Mouse (Mus musculus) large intestine, adult 2 months (tissue): ENCODE results near the gene Hs3st6. TPM values are rescaled to one million over a fixed set of nuclear protein-coding genes. Genes with fewer than 3 reads are reported as not detected.

Source experiments
- DNase-seq: peaks from one replicate; pipeline ENCODE4 v3.0.0-alpha.2; 2012; ENCODE audit warnings: low read depth, low spot score
- WGBS: fragments of 180-500 bp; shearing (Covaris S2); methylation state at CpG from one replicate; pipeline ENCODE4 v1.1.7; 2018; 5-methylcytosine and 5-hydroxymethylcytosine counted together
- polyA plus RNA-seq: library from polyadenylated mRNA; depleted of rRNA; stranded (reverse); fragments of >200 nt; gene quantifications from 2 replicates; pipeline ENCODE4 v1.2.3, GENCODE M21; 2012

The Hs3st6 gene
- polyA plus RNA-seq, 1 experiment, result 0.98 TPM

DNA sequence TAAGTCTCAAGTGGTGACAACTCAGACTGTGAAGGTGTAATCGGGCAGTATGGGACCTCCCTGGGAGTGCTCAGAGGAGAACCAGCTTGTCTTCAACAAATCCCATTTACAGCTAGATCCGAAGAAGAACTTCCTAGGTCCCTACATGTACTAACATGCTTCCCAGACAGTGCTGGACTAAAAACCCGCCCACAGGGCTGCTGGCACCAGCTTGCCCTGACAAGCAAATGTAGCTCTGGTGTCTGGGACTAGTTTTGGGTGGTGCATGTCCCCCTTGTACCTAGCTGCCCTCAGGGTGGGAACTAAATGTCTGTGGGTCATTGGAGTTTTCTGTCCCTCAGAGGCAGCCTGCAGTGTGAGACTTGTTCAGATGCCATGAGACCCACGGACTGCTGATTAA, 1.3 kb upstream of the Hs3st6 start:
- whole genome bisulfite sequencing, result 25% methylated on average over 4 of the region's 4 CpGs
- DNase-seq, result no peak

DNA sequence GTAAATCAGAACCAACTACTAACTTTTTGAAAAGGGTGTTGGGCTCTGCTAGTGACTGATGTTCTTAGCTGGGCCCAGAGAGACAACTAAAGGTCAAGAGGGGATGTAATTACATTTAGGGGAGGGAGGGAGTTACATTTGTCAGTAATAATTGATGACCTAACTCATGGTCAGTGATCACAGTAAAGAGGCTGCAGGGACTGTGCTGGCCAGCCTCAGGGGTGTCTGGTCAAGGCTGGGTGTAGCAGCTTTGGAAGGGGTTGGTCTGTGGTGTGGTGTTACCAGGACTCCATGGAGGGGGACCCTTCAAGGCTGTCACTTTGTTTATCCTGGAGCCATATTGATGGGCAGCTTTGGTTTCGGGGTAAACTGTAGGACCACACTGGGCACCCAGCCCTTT, 4.6 kb downstream of the Hs3st6 start:
- 95% methylated on average over 1 of the region's 1 CpGs for WGBS
- DNase-seq, result no peak

DNA sequence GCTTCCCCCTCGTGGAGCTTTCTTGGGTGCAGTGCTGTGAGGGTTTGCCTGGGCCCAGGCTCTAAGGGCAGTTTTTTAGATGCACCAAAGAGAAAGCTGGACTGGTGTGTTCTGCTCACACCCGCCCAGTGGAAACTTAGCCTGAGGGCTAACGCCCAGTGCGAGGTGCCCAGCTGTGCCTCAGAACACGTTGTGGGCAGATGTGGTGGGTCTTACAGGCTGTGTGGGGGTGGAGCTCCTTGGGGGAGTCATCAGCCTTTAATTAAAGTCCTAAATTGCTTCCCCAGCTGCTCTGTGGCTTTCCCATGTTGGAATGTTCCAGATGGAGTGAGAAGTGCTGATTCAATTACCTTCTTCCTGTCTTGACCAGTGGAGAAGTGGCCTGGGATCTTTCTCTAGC, 8.3 kb downstream of the Hs3st6 start:
- 51% methylated on average over 5 of the region's 5 CpGs for WGBS
- no peak for DNase-seq

GRCm38 (mm10) chr17:24765016-24765905, 12.5 kb downstream of the Hs3st6 start:
- 51% methylated on average over 22 of the region's 22 CpGs for WGBS
- DNase-seq, result no peak

- DNase-seq, result no peak
- WGBS, result 25% methylated on average over 12 of the region's 12 CpGs
These were observed 13.6 kb downstream of the Hs3st6 start for GRCm38 (mm10) chr17:24766266-24766875.

DNA sequence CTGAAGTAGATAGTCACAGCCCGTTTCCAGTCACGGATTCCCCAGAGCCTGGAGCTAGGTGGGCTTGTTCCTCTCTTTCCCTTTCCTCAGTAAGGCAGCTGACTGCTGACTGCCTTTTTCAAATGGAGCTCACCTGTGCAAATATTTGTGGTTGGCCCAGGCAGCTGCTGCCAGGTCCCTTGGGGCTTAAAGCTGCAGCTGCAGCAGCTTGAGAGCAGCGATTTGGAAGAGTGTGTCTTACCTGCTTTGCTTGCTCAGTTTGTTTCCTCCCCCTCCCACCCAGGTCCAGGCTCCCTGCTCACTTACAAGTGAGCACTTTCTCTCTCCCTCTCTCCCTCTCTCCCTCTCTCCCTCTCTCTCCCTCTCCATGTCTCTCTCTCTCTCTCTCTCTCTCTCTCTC, 16.4 kb downstream of the Hs3st6 start:
- WGBS, result 15% methylated on average over 3 of the region's 3 CpGs
- no peak for DNase-seq

- WGBS, result 86% methylated on average over 5 of the region's 5 CpGs
- no peak for DNase-seq
These were observed 20.5 kb downstream of the Hs3st6 start for GRCm38 (mm10) chr17:24773241-24773640.

DNA sequence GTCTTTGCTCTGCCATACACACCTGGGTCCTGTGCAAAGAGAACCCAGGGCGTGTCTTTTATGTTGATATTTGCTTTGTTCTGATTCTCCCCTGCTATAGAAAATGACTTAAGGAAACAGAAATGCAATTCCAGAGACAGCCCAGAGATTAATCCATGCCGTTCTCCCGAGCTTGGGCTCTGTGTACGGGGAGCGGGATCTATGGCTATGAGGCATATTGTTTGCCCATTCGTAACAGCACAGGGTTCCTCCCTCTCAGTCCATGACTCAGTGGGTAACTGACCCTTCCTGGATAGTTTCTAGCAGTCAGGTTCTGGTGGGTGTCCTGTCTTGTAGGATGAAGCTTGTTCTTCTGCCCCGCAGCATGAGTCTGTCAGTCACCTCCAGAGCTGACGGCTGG, 22.4 kb downstream of the Hs3st6 start:
- DNase-seq, result no peak
- 51% methylated on average over 8 of the region's 8 CpGs for WGBS

DNA sequence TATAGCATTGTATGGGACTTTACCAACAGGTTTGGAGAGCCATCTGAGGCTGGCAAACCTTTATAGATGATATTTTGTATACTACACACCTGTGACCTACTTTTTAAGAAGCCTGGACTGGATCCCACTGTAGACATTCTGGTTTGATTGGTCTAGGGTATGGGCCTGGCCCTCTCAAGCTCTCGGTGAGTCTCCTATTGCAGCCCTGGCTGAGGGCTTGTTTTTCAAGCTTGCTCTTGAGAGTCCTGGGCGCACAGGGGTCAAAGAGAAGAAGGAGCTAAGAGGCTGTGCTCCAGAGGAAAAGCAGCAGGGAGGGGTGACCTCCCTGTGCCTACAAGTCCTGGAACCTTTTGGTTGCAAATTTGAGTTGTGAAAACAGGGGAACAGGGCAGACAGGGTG, 24.3 kb downstream of the Hs3st6 start:
- 50% methylated on average over 2 of the region's 2 CpGs for WGBS
- no peak for DNase-seq

- DNase-seq, result no peak
- 80% methylated on average over 2 of the region's 2 CpGs for WGBS
These were observed 28.0 kb downstream of the Hs3st6 start for GRCm38 (mm10) chr17:24780821-24781220.

GRCm38 (mm10) chr17:24792190-24792589, 39.4 kb downstream of the Hs3st6 start:
- 44% methylated on average over 8 of the region's 8 CpGs for WGBS
- DNase-seq, result no peak

DNA sequence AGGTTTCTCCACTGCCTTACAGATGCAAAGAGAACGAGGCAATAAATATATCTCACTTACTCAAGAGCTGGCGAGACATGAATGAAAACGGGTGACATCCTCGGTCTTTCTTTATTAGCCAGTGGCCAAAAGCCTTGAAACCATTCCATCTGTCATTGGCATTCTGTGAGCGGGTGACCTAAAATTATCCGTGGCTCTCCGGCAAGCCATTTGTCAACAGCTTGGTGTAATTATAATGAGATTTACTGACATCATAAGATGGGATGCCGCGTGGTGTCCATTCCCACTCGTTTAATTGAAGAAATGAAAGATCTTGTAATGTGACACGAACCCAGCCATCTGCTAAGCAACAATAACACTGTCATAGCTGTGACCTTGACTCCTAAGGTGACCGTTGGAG, 42.0 kb downstream of the Hs3st6 start:
- 75% methylated on average over 12 of the region's 12 CpGs for WGBS
- no peak for DNase-seq

GRCm38 (mm10) chr17:24796969-24797368, 44.2 kb downstream of the Hs3st6 start:
- WGBS, result 44% methylated on average over 3 of the region's 3 CpGs
- no peak for DNase-seq

DNA sequence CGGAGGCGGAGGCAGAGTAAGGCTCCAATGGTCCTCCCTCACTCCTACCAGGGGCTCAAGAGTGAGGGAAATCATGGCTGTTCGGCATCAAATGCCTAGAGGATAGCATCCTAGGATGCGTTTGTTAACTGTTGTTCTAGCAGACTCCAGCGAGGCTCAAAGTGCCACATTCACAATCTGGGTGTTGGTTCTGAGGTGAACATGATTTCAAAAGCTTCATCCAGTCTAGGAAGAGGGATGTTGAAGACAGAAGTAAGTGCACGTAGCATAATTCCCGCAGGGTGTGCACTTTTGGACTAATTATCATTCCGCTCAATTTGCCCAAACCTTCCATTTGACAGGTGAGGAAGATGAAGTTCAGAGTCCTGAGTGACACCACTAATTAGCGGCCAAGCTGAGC, 45.4 kb downstream of the Hs3st6 start:
- WGBS, result 64% methylated on average over 9 of the region's 9 CpGs
- DNase-seq, result no peak

GRCm38 (mm10) chr17:24799476-24799875, 46.7 kb downstream of the Hs3st6 start:
- DNase-seq, result no peak
- 74% methylated on average over 4 of the region's 4 CpGs for WGBS

DNA sequence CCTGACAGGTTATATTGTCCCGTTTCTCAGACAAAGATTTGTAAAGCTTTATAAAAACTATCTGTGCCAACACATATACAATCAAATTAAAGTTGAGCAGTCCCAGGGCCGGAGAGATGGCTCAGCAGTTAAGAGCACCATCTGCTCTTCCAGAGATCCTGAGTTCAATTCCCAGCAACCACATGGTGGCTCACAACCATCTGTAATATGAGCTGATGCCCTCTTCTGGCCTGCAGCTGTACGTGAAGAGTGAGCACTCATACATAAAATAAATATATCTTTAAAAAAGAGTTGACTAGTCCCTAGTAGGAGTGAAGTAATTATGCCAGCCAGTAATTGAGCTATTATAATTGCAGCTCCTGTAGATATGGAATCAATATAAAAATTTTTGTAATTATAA, 47.7 kb downstream of the Hs3st6 start:
- DNase-seq, result no peak
- WGBS, result 39% methylated on average over 3 of the region's 3 CpGs

DNA sequence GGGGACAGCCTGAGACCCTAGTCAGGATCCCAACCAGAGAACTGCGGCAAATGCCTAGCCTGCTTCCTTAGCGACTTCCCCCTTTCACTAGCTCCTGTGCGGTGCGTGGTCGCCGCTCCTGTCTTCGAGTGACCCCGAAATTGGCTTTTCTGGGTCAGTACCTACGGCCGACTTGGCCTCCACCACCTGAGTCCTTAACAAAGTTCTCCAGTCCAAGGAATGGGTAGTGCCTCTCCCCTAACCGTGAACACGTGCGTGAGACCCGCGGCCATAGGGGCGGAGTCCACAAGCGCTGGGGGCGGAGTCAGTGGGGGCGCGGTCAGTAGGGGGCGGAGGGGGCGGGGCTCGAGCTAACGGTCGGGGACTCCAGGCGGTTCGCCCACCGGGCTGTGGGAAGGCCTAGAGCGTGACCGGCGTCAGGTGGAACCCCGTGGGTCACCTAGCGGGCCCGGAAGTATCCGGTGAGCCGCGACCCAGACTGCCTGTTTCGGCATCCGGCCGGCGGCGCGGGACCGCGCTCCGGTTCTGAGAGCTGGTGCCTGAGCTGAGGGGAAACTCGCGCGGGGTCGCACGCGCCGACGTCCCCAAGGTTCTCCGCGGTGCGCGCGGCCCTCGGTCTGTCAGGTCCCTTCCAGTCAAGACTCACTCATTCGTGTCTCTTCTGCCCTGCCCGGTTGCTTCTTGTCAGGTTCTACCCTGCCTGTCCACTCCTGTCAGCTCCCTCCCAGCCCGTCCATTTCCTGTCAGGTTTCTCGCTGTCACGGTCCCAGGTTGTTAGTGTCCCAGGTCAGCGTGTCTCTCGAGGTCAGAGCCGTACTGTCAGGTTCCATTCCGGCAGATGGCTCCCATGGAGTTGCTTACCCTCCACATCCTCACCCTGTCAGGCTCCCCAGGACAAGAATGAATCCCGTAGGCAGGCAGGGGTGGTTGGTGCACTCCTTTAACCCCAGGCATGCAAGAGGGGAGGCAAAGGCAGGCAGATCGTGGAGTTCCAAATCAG, 51.5 kb downstream of the Hs3st6 start, which contains the start of gene Meiob:
Meiob (plus strand) TSS at position 338 of the 1,000 bp plus-strand sequence.
- no peak for DNase-seq

More for the DNA sequence above, 51.5 kb downstream of the Hs3st6 start, which contains the start of gene Meiob:
- 1% methylated on average over 71 of the region's 71 CpGs for WGBS
